ENCODE assay signal across 8 mouse cellular contexts in the genomic region with DNA sequence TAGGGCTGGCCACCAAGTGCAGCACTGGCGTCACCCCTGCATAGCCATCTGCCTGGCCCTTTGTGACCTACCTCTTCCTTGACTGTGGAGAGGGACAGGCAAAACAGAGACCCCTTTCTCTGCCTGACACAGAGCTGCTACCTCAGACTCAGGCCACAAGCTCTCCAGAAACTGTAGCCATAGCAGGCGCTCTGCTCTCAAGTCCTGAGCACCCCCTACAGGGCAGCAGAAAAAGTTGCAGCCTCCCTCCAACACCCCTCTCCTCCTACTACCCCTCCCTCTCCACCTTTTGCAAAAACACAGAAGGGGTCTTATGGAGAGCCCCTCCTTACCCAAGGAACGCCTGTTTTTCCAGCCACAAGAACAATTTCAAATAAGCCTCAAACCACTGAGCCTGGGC. TPM values are rescaled to one million over a fixed set of nuclear protein-coding genes. Genes with fewer than 3 reads are reported as not detected.
DNase-seq lines count a peak whose midpoint lies in the region; ATAC-seq and TF ChIP-seq lines count a peak whose summit lies in the region.
"Had no signal": no experiment of that assay in that cellular context is flagged by ENCODE, and none has a peak within 500 bp of the region (broad histone marks: within the 10 kb centered on the region; RNA-seq: fewer than 3 reads in every experiment).

Mroh3 (minus strand) TSS at position 26 of the 400 bp plus-strand sequence.

- no peak for ATAC-seq in midbrain, embryonic 16.5 days
- peak; percentile 64 for ATAC-seq in forebrain, embryonic 16.5 days
- 0 out of 2 replicates have a peak, but pooled peaks have one; percentile 47 for ATAC-seq in lung, embryonic 14.5 days (ENCODE audit: insufficient read depth)

- no peak within 1 kb of the TSS for H3K27ac ChIP-seq in midbrain, embryonic 10.5 days (replicated peaks)
- H3K27ac ChIP-seq in midbrain, embryonic 16.5 days (ENCODE audit: low read length): no peak within 1 kb of the TSS
- H3K27ac ChIP-seq in bone marrow macrophage, adult 2 months (ENCODE audit: insufficient read depth, low read depth, low read length): no peak within 1 kb of the TSS
- H3K27ac ChIP-seq in forebrain, embryonic 16.5 days (ENCODE audit: low read length): no peak within 1 kb of the TSS
- H3K27ac ChIP-seq in lung, embryonic 14.5 days (ENCODE audit: low read depth): no peak within 1 kb of the TSS
- H3K27ac ChIP-seq: macrophage had no signal

- peaks cover 73% of the 10 kb centered on the region for H3K36me3 ChIP-seq in midbrain, embryonic 10.5 days
- no peaks in the 10 kb centered on the region for H3K36me3 ChIP-seq in midbrain, embryonic 16.5 days (ENCODE audit: control insufficient read depth, insufficient read depth, low read length)
- H3K36me3 ChIP-seq in forebrain, embryonic 16.5 days (ENCODE audit: control insufficient read depth, insufficient read depth): no peaks in the 10 kb centered on the region; the same call in 1 of the 2 replicates
- H3K36me3 ChIP-seq in lung, embryonic 14.5 days (ENCODE audit: insufficient read depth): peaks cover 31% of the 10 kb centered on the region

- H3K9ac ChIP-seq in midbrain, embryonic 16.5 days (ENCODE audit: low read depth, low read length): no peak within 1 kb of the TSS
- H3K9ac ChIP-seq in forebrain, embryonic 16.5 days (replicated peaks; ENCODE audit: low read depth, low read length): no peak within 1 kb of the TSS
- H3K9ac ChIP-seq in lung, embryonic 14.5 days: no peak within 1 kb of the TSS

- H3K4me2 ChIP-seq in midbrain, embryonic 16.5 days (ENCODE audit: low read length): no peak within 1 kb of the TSS
- no peak within 1 kb of the TSS for H3K4me2 ChIP-seq in forebrain, embryonic 16.5 days (ENCODE audit: low read length)
- no peak within 1 kb of the TSS for H3K4me2 ChIP-seq in lung, embryonic 14.5 days

- H3K4me1 ChIP-seq in midbrain, embryonic 10.5 days: peaks cover 5% of the 10 kb centered on the region; the same call in 1 of the 2 replicates
- H3K4me1 ChIP-seq in midbrain, embryonic 16.5 days (ENCODE audit: control insufficient read depth, insufficient read depth, low read length): no peaks in the 10 kb centered on the region
- H3K4me1 ChIP-seq in bone marrow macrophage, adult 2 months (ENCODE audit: control insufficient read depth, insufficient read depth, low read length): no peaks in the 10 kb centered on the region
- H3K4me1 ChIP-seq in forebrain, embryonic 16.5 days (replicated peaks; ENCODE audit: control insufficient read depth, insufficient read depth, low read length): no peaks in the 10 kb centered on the region
- H3K4me1 ChIP-seq in lung, embryonic 14.5 days (ENCODE audit: insufficient read depth): no peaks in the 10 kb centered on the region

- H3K9me3 ChIP-seq in midbrain, embryonic 10.5 days (replicated peaks): no peaks in the 10 kb centered on the region
- no peaks in the 10 kb centered on the region for H3K9me3 ChIP-seq in midbrain, embryonic 16.5 days (replicated peaks; ENCODE audit: control insufficient read depth, low read length, poor library complexity, severe bottlenecking)
- no peaks in the 10 kb centered on the region for H3K9me3 ChIP-seq in forebrain, embryonic 16.5 days (ENCODE audit: control insufficient read depth, low read length)
- no peaks in the 10 kb centered on the region for H3K9me3 ChIP-seq in lung, embryonic 14.5 days (ENCODE audit: low read depth, low read length)

- peak; percentile 44 for DNase-seq in midbrain, embryonic 10.5 days (ENCODE audit: low spot score)
- peak; percentile 70 for DNase-seq in lung, embryonic 14.5 days
- peak; percentile 73 for DNase-seq in retina, postnatal 1 day
- DNase-seq in layer of hippocampus, adult 9-10 months (ENCODE audit: low spot score): no peak

- WGBS in midbrain, embryonic 10.5 days: 54% methylated on average over 3 of the region's 3 CpGs
- 51% methylated on average over 3 of the region's 3 CpGs for WGBS in midbrain, embryonic 16.5 days
- WGBS in forebrain, embryonic 16.5 days: 42% methylated on average over 3 of the region's 3 CpGs
- 53% methylated on average over 3 of the region's 3 CpGs for WGBS in lung, embryonic 14.5 days

- H3K4me3 ChIP-seq in midbrain, embryonic 10.5 days: no peak within 1 kb of the TSS
- H3K4me3 ChIP-seq in midbrain, embryonic 16.5 days (ENCODE audit: low read depth, low read length): no peak within 1 kb of the TSS
- H3K4me3 ChIP-seq in bone marrow macrophage, adult 2 months (ENCODE audit: insufficient read depth, low read length): no peak within 1 kb of the TSS
- H3K4me3 ChIP-seq in forebrain, embryonic 16.5 days (replicated peaks; ENCODE audit: low read length): no peak within 1 kb of the TSS
- no peak within 1 kb of the TSS for H3K4me3 ChIP-seq in lung, embryonic 14.5 days (ENCODE audit: low read depth, low read length)

- TF ChIP-seq POLR2A in bone marrow macrophage, adult 2 months (IDR thresholded peaks at IDR 0.05; ENCODE audit: borderline replicate concordance, low read depth, low read length): no peak

- H3K27me3 ChIP-seq in midbrain, embryonic 10.5 days (ENCODE audit: low read depth, poor library complexity, severe bottlenecking): no peaks in the 10 kb centered on the region
- H3K27me3 ChIP-seq in midbrain, embryonic 16.5 days (ENCODE audit: control insufficient read depth, insufficient read depth, low read depth, low read length): no peaks in the 10 kb centered on the region
- no peaks in the 10 kb centered on the region for H3K27me3 ChIP-seq in forebrain, embryonic 16.5 days (replicated peaks; ENCODE audit: control insufficient read depth, insufficient read depth, low read length)
- H3K27me3 ChIP-seq in lung, embryonic 14.5 days (ENCODE audit: insufficient read depth, low read length): no peaks in the 10 kb centered on the region

- peak; percentile 36; the same call in 1 of the 2 replicates for TF ChIP-seq CTCF in bone marrow macrophage, adult 2 months (IDR thresholded peaks at IDR 0.05; ENCODE audit: low read depth, low read length)
- TF ChIP-seq CTCF in lung, embryonic 14.5 days (IDR thresholded peaks at IDR 0.05; ENCODE audit: low read depth): peak; percentile 72

RNA-seq across cellular contexts. Expression of gene Mroh3, which starts in this region (rescaled TPM):
- polyA plus RNA-seq in midbrain, embryonic 10.5 days (2016; fragmentation: Nextera tagmentation; extraction: Ambion mirVana): 0.22 TPM in 1 of 2 replicates, not detected in the other
- polyA plus RNA-seq in midbrain, embryonic 16.5 days (2015; fragmentation: Nextera tagmentation; extraction: Ambion mirVana): not detected in 2 replicates
- not detected in 2 replicates for polyA plus RNA-seq in bone marrow macrophage, adult 2 months (2012; ENCODE audit: insufficient read depth, insufficient read length, missing spikeins)
- polyA plus RNA-seq in forebrain, embryonic 16.5 days (2015; fragmentation: Nextera tagmentation; extraction: Ambion mirVana): 0.16 TPM in 1 of 2 replicates, not detected in the other
- 0.18 TPM in 1 of 2 replicates, not detected in the other for polyA plus RNA-seq in lung, embryonic 14.5 days (2014; fragmentation: Nextera tagmentation; extraction: Ambion mirVana)
- polyA plus RNA-seq: macrophage had no signal

Comparison
In these comparisons a context has a peak if more than half of its experiments do, and no peak if none do; other contexts are left out.
1. Peak in DNase-seq in midbrain, embryonic 10.5 days; RNA of the gene not detected or under 1 TPM.
2. Peak in ATAC-seq in forebrain, embryonic 16.5 days; RNA of the gene not detected or under 1 TPM.
3. Peak in DNase-seq and ATAC-seq in lung, embryonic 14.5 days; RNA of the gene not detected or under 1 TPM.